Mouse (Mus musculus) testis, adult 2 months (tissue): ENCODE measurements around the gene Cdc42se1.

Experiments
- CTCF ChIP-seq: fragments of 200-500 bp; IDR thresholded peaks from 2 replicates; pipeline ENCODE4 v1.5.1; 2012; ENCODE audit warnings: low read depth, mild to moderate bottlenecking, inconsistent platforms, low read length, moderate library complexity; ENCODE audit not compliant: control insufficient read depth, insufficient read depth, insufficient replicate concordance
- POLR2A ChIP-seq: fragments of 200-500 bp; IDR thresholded peaks from 2 replicates; pipeline ENCODE4 v1.6.1; 2012; ENCODE audit warnings: low read depth, mild to moderate bottlenecking, inconsistent platforms, low read length, moderate library complexity; ENCODE audit not compliant: control insufficient read depth

DNA sequence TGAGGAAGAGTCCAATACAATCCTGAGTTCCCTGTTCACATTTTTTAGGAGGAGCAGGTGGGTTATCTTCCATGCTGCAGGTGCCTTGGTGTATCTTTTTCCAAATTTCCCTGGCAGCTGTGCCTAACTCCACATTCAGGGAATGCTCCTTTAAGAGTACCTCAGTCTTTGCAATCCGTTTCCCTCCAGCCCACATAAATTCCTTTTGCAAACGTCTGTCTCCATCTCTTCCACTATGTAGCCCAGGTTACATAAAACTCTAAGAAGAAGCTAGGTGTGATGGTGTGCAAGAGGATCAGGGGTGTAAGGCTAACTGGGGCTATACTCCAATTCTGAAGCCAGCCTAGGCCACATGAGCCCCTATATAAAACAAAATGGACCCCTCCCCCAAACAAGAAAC lies 14.6 kb downstream of the Cdc42se1 start:
- TF ChIP-seq CTCF (no peak), POLR2A (no peak)
